Mouse (Mus musculus): ENCODE measurements around the gene Scn1b.

Scn1b gene

DNA sequence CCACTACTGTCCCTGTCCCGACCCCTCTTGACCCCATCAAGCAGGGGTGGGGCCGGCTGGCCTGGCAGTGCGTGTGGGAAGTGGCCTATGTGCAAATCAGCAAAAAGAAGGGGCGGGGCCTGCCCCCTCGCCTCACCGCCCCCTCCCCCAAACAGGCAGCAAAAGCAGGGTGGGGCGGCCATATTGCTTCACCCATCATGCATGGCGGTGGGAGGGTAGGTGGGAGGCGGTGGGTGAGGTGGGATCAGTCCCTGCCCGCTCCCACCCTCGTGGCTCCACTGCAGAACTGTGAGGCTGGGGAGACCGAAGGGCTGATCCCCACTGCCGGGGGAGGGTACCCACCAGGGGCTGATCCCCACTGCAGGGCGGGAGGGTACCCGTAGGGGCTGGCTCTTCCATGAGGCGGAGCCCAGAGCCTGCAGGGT, 10.1 kb downstream of the Scn1b start:
- no peak for ATAC-seq (ENCODE audit: low TSS enrichment)

- ATAC-seq (ENCODE audit: low TSS enrichment), result no peak
Measured at GRCm38 (mm10) chr7:31115587-31116043, 11.2 kb downstream of the Scn1b start.

- ATAC-seq (ENCODE audit: low TSS enrichment), result no peak
Measured at GRCm38 (mm10) chr7:31115182-31115581, 11.6 kb downstream of the Scn1b start, which contains the start of gene Hpn. TSS of gene Hpn (minus strand) at chr7:31115290.

GRCm38 (mm10) chr7:31114646-31115045, 12.2 kb downstream of the Scn1b start:
- ATAC-seq (ENCODE audit: low TSS enrichment), result no peak

DNA sequence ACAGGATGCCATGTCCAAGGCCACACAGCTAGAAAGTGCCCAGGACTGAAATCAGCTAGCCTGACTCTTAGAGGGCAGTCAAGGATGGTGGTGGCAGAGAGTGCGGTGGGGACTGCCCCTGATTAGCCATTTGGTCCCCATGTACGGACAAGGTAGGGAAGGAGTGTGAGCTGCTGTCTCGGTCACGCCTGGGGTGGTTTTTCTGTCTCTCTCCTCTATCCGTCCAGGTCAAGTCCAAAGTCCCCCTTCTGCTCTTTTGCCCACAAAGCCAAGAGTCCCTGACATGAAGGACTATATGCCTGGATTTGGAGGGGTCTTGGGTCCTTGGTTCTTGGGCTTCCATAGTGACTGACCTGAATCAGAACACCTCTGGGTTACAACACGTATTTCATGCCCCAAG, 13.0 kb downstream of the Scn1b start:
- no peak for ATAC-seq (ENCODE audit: low TSS enrichment)

GRCm38 (mm10) chr7:31112036-31112435, 14.8 kb downstream of the Scn1b start:
- ATAC-seq (ENCODE audit: low TSS enrichment), result no peak

- ATAC-seq (ENCODE audit: low TSS enrichment), result no peak
Measured at GRCm38 (mm10) chr7:31110861-31111385, 15.9 kb downstream of the Scn1b start.

- no peak for ATAC-seq (ENCODE audit: low TSS enrichment)
Measured at GRCm38 (mm10) chr7:31109796-31110195, 17.0 kb downstream of the Scn1b start.

GRCm38 (mm10) chr7:31109091-31109490, 17.7 kb downstream of the Scn1b start:
- no peak for ATAC-seq (ENCODE audit: low TSS enrichment)

DNA sequence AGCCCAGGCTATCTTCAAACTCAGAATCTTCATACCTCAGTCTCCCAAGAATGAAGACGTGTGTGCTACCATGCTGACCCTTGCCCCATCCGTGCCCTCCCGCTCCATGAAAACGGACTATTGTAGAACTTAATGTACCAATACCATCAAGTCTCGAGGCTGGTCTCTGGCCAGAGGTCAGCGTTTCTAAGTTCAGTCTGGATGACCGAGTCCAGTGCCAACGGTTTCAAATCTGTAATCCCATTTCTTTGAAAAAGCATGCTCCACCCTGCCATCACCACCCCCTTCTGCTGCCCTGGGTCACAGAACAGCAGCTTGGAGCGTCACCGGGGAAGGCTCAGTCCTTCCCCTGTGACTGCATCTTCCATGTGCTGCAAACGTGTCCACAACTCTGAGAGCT, 19.0 kb downstream of the Scn1b start:
- ATAC-seq (ENCODE audit: low TSS enrichment), result no peak

- no peak for ATAC-seq (ENCODE audit: low TSS enrichment)
Measured at GRCm38 (mm10) chr7:31106166-31106565, 20.6 kb downstream of the Scn1b start.

GRCm38 (mm10) chr7:31105061-31105768, 21.6 kb downstream of the Scn1b start:
- ATAC-seq (ENCODE audit: low TSS enrichment), result peak; percentile 88

- ATAC-seq (ENCODE audit: low TSS enrichment), result no peak
Measured at GRCm38 (mm10) chr7:31100786-31101185, 26.0 kb downstream of the Scn1b start.

- ATAC-seq (ENCODE audit: low TSS enrichment), result no peak
Measured at GRCm38 (mm10) chr7:31099612-31099982, 27.2 kb downstream of the Scn1b start.

- no peak for ATAC-seq (ENCODE audit: low TSS enrichment)
Measured at GRCm38 (mm10) chr7:31098697-31099611, 27.8 kb downstream of the Scn1b start.

DNA sequence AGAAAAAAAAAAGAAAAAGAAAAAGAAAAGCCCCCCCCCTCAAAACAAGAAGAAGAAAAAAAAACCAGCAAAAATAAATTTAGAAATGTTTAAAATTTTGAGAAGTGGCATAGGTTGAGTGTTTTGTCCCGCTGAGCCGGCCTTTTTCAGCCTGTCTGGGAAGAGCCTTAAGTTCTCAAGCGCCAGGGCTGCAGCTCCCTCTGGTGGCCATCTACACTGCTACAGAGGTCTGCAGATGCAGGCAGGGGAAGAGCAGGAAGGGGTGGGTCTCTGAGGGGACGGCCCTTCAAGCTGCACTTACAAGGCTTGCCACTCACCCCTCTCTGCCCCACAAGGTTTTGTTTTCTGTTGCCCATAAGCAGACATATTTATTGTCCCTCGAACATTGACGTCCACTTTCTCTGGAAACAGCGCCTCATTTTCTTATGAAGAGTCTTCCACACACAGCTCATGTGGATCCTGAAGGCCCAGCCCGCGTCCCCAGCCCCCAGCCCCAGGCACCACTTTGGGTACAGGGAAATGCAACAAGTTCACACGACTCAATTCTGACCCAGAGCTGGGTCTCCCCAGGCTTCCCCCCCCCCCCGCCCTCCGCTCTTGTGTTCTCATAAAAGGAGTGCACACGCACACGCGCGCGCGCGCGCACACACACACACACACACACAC, 29.1 kb downstream of the Scn1b start:
- ATAC-seq (ENCODE audit: low TSS enrichment), result peak; percentile 91

DNA sequence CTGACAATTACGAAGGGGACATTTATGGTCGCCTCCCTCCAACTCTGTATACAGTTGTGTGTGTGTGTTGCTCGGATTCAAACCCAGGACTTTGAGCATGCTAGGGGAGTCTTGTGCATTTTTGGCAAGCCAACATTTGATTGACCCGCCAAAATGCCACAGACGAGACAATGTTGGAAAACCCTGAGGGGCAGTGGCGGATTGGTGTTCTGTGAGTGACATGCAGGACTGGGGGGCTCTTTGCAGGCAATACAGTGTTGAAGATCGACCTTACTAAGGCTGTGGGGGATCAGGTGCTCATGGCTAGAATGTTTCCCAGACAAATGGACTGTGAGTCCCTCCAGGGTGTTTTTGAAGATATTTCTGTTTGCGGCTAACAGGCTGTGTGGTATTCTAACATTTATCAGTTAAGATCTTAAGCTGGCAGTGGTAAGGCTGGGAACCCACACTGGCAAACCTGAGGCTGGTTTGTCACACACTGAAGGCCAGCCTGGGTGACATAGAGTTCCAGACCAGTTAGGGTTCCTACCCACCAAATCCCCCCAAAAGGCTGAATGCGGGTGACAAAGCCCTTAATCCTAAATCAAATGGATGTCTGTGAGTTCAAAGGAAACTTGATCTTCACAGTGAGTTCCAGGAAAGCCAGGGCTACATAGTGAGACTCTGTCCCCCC, 29.8 kb downstream of the Scn1b start:
- ATAC-seq (ENCODE audit: low TSS enrichment), result no peak

DNA sequence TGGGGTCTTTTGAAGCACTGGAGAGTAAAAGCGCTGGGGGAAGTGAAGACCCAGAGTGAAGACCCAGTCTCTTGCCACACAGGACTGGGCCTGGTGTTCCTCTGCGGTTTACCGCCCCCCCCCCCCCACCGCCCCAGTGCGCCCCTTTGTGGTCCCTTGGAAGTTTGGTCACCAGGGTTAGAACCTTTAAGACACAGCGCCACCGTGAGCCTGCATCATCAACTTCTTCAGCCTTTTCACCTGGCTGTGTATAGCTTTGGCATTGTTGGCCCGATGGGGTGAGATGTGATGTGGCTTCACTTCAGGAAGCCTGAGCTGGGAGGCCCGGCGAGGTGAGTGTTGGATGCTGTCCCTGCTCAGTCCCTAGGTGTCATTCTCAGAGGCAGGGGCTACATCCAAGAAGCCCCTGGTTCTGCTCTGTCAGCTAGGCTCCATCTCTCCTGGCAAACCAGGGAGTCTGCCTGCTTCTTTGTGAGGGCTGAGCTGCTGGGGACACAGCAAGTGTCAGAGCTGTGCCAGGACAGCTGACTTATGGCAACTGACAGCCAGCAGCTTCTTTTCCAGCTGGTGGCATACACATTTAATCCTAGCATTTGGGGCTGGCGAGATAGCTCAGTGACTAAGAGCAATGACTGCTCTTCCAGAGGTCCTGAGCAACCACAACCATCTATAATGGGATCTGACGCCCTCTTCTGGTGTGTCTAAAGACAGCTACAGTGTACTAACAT, 31.9 kb downstream of the Scn1b start:
- no peak for ATAC-seq (ENCODE audit: low TSS enrichment)

- no peak for ATAC-seq (ENCODE audit: low TSS enrichment)
Measured at GRCm38 (mm10) chr7:31089721-31090120, 37.1 kb downstream of the Scn1b start.

GRCm38 (mm10) chr7:31088206-31088605, 38.6 kb downstream of the Scn1b start:
- ATAC-seq (ENCODE audit: low TSS enrichment), result no peak

- no peak for ATAC-seq (ENCODE audit: low TSS enrichment)
Measured at GRCm38 (mm10) chr7:31087262-31087661, 39.5 kb downstream of the Scn1b start.
